Mouse (Mus musculus): ENCODE measurements around the gene Brinp2. TPM values are rescaled to one million over a fixed set of nuclear protein-coding genes. Genes with fewer than 3 reads are reported as not detected.

The Brinp2 gene
- polyA plus RNA-seq (2015; fragmentation: Nextera tagmentation; extraction: Ambion mirVana), result 0.29 and 0.34 TPM in 2 replicates

DNA sequence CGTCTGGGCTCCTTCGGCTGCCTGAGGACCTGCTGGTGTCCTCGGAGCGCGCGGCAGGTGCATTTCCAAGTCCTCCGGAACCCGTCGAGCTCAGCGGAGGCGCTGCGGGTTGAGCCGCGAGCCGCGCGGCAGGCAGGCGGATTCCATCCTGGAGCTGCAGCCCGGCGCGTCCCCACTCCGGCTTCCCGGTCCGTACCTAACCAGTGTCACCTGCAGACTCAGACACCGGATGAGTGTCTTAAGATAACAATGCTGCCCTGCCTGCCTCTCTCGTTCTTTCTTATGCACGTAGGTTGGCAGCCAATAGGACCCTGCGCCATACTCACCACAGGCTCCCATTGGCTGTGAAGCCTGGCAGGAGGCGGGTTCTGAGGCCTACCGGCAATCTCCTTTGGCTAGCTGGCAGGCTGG lies at the start of gene Brinp2:
Brinp2 (minus strand) TSS at position 276 of the 411 bp plus-strand sequence.
- Histone ChIP-seq H3K4me2 (replicated peaks) (peak within 1 kb of the TSS; percentile 82), H3K27me3 (peaks cover 78% of the 10 kb centered on the region), H3K27ac (no peak within 1 kb of the TSS), H3K9ac (peak within 1 kb of the TSS; percentile 13; the same call in 1 of the 2 replicates), H3K4me3 (peak within 1 kb of the TSS; percentile 55), H3K36me3 (no peaks in the 10 kb centered on the region), H3K4me1 (peaks cover 11% of the 10 kb centered on the region; the same call in 1 of the 2 replicates), H3K9me3 (no peaks in the 10 kb centered on the region)
- ATAC-seq (ENCODE audit: low FRiP score, low read depth), result peak; percentile 97
- 0% methylated on average over 30 of the region's 30 CpGs for WGBS

- H3K27ac ChIP-seq, result no peak overlapping the region
- no peak overlapping the region for H3K4me3 ChIP-seq
- no peaks in the 10 kb centered on the region for H3K9me3 ChIP-seq
- ATAC-seq (ENCODE audit: low FRiP score, low read depth), result no peak
- WGBS, result 72% methylated on average over 2 of the region's 2 CpGs
- H3K4me2 ChIP-seq (replicated peaks), result no peak overlapping the region
- H3K27me3 ChIP-seq, result no peaks in the 10 kb centered on the region; the same call in 1 of the 2 replicates
- H3K36me3 ChIP-seq, result no peaks in the 10 kb centered on the region
- no peak overlapping the region for H3K9ac ChIP-seq
- H3K4me1 ChIP-seq, result 0 out of 2 replicates have a peak, but pooled peaks cover 3% of the 10 kb centered on the region
Measured at GRCm38 (mm10) chr1:158400898-158401297, 44.8 kb upstream of the Brinp2 start.

- Histone ChIP-seq H3K4me3 (no peak overlapping the region), H3K36me3 (no peaks in the 10 kb centered on the region), H3K9me3 (no peaks in the 10 kb centered on the region), H3K27ac (no peak overlapping the region), H3K4me1 (no peaks in the 10 kb centered on the region), H3K4me2 (replicated peaks) (no peak overlapping the region), H3K27me3 (no peaks in the 10 kb centered on the region), H3K9ac (no peak overlapping the region)
- 87% methylated on average over 2 of the region's 2 CpGs for WGBS
- ATAC-seq (ENCODE audit: low FRiP score, low read depth), result no peak
Measured at GRCm38 (mm10) chr1:158397058-158397457, 40.9 kb upstream of the Brinp2 start.

DNA sequence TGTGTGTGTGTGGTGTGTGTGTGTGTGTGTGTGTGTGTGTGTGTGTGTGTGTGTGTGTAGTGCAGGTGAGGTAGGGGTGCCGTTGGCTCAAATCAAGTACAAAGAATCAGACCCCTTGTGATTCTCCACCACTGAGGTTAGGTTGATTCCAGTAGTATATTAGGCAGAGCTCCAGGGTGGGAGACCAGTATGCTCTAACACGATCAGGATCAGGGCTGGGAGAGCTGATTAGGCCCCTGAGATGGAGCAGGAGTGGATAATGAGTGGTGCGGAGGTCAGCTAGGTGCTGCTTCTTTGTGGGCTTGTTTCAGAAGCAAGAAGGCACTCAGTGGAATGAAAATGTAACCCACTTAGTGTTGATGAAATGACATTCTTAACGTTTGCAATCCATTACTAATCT lies 34.6 kb upstream of the Brinp2 start:
- H3K27ac ChIP-seq, result no peak overlapping the region
- WGBS, result 73% methylated on average over 4 of the region's 4 CpGs
- no peak overlapping the region for H3K4me3 ChIP-seq
- no peaks in the 10 kb centered on the region for H3K27me3 ChIP-seq
- H3K9me3 ChIP-seq, result no peaks in the 10 kb centered on the region
- no peak for ATAC-seq (ENCODE audit: low FRiP score, low read depth)
- no peaks in the 10 kb centered on the region for H3K36me3 ChIP-seq
- H3K4me1 ChIP-seq, result no peaks in the 10 kb centered on the region
- H3K4me2 ChIP-seq (replicated peaks), result no peak overlapping the region
- no peak overlapping the region for H3K9ac ChIP-seq

DNA sequence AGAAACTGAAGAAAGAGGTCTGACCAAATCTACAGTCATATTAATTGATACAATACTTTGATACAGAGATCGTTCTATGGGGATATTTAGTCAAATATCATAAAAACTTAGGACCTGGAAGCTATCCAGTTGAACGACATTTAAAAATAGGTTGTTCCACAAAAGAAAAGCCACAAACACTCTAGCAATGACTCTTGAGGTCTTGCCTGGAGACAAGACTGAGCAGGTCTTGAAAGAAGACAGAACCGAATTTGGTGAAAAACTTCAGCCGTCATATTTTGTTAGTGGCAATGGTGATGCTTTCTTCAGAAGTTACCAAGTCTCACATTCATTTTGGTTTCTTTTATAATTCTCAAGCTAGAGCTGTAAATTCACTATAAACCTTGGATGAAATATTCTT lies 32.9 kb upstream of the Brinp2 start:
- Histone ChIP-seq H3K27me3 (no peaks in the 10 kb centered on the region), H3K4me3 (no peak overlapping the region), H3K9ac (no peak overlapping the region), H3K4me1 (no peaks in the 10 kb centered on the region), H3K27ac (no peak overlapping the region), H3K4me2 (replicated peaks) (no peak overlapping the region), H3K36me3 (no peaks in the 10 kb centered on the region), H3K9me3 (no peaks in the 10 kb centered on the region)
- ATAC-seq (ENCODE audit: low FRiP score, low read depth), result no peak
- 85% methylated on average over 4 of the region's 4 CpGs for WGBS

GRCm38 (mm10) chr1:158386781-158387180 lies 30.7 kb upstream of the Brinp2 start:
- no peak overlapping the region for H3K27ac ChIP-seq
- WGBS, result 75% methylated on average over 3 of the region's 3 CpGs
- ATAC-seq (ENCODE audit: low FRiP score, low read depth), result no peak
- no peaks in the 10 kb centered on the region for H3K9me3 ChIP-seq
- H3K4me3 ChIP-seq, result no peak overlapping the region
- H3K4me2 ChIP-seq (replicated peaks), result no peak overlapping the region
- H3K27me3 ChIP-seq, result no peaks in the 10 kb centered on the region
- H3K4me1 ChIP-seq, result no peaks in the 10 kb centered on the region
- H3K36me3 ChIP-seq, result no peaks in the 10 kb centered on the region
- H3K9ac ChIP-seq, result no peak overlapping the region

DNA sequence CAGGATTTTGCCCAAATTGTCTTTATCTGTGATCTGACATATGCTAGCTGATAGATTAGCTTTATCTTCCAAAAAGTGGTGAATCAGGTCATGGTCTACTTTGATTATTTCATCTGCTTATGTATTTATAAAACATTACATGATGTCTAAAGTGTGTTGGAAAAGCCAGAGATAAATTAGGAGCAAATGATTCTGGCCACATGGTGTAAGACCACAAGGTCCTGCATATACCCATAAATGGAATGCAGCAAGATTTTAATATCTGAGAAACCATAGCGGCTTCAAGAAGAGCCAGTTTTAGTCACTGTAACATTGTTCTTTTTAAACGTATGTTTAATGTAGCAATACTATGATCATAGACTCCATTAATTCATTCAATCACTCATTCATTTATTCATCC lies 29.2 kb upstream of the Brinp2 start:
- no peaks in the 10 kb centered on the region for H3K36me3 ChIP-seq
- no peak overlapping the region for H3K4me3 ChIP-seq
- WGBS, result 94% methylated on average over 2 of the region's 2 CpGs
- H3K4me2 ChIP-seq (replicated peaks), result no peak overlapping the region
- no peaks in the 10 kb centered on the region for H3K27me3 ChIP-seq
- no peaks in the 10 kb centered on the region for H3K4me1 ChIP-seq
- no peak overlapping the region for H3K9ac ChIP-seq
- no peak for ATAC-seq (ENCODE audit: low FRiP score, low read depth)
- no peak overlapping the region for H3K27ac ChIP-seq
- no peaks in the 10 kb centered on the region for H3K9me3 ChIP-seq

DNA sequence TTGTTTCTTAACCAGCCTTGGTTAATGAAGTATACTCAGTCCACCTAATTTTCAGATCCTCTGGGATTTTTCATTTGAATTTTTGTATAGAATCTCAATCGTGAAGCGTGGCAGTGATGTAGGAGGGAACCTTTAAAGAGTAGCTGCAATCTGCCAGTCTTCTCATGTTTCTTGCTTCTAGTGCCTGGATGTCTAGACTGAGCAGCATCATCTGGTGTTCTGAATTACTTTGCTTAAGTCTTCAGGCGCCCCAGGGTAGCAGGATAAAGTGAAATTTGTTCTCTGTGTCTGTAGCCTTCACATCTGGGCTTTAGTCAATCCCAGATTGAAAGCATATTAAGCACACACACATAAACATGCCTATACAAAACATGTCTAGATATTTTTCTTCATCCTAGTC lies 27.1 kb upstream of the Brinp2 start:
- WGBS, result 68% methylated on average over 3 of the region's 3 CpGs

DNA sequence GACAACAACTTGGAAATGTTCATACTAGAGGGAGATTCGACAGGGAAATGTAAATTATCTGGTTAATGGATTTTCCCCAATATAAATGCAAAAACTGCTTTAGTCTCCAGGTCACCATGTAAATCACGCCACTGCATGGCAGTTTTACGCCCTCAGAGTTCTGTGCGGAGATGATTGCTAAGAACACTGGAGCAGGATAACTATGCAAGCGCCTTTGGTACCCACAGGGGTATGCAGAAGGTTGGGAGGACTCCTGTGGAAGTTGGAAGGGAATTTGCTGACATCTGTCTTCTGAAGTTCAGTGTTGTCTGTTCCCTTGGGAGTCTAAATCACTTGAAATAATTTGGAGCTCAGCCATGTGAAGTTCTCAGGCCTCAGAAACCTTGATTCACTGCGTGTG lies 26.2 kb upstream of the Brinp2 start:
- Histone ChIP-seq H3K9ac (no peak overlapping the region), H3K27me3 (no peaks in the 10 kb centered on the region), H3K36me3 (no peaks in the 10 kb centered on the region), H3K4me2 (replicated peaks) (no peak overlapping the region), H3K4me3 (no peak overlapping the region), H3K27ac (no peak overlapping the region), H3K4me1 (no peaks in the 10 kb centered on the region), H3K9me3 (no peaks in the 10 kb centered on the region)
- WGBS, result 59% methylated on average over 6 of the region's 6 CpGs
- no peak for ATAC-seq (ENCODE audit: low FRiP score, low read depth)

More for the DNA sequence above, 27.1 kb upstream of the Brinp2 start:
- ATAC-seq (ENCODE audit: low FRiP score, low read depth), result no peak
- Histone ChIP-seq H3K9me3 (no peaks in the 10 kb centered on the region), H3K27ac (no peak overlapping the region), H3K4me1 (no peaks in the 10 kb centered on the region), H3K9ac (no peak overlapping the region), H3K4me2 (replicated peaks) (no peak overlapping the region), H3K4me3 (no peak overlapping the region), H3K27me3 (no peaks in the 10 kb centered on the region), H3K36me3 (no peaks in the 10 kb centered on the region)

DNA sequence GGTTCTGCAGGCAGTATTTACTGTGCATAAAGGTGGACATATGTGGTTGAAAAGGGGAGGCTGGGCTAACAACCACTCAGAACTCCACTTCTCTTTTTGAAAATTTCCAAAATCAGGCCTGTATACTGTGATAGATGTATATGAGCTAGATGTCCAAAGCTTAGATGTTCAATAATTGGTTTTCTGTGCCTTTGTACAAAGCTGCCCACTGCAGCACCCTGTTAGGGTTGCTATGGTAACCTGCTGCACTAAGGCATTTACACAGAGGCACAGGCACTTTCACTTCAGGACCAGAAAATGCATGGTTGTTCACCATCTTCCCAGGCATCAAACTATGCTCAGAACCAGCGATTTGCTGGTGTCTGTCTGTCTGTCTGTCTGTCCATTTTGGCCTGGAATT lies 8.3 kb upstream of the Brinp2 start:
- WGBS, result 76% methylated on average over 1 of the region's 1 CpGs
- Histone ChIP-seq H3K9me3 (no peaks in the 10 kb centered on the region), H3K9ac (no peak overlapping the region), H3K4me2 (replicated peaks) (no peak overlapping the region), H3K4me1 (peaks cover 20% of the 10 kb centered on the region; the same call in 1 of the 2 replicates), H3K36me3 (no peaks in the 10 kb centered on the region), H3K27me3 (peaks cover 29% of the 10 kb centered on the region), H3K4me3 (no peak overlapping the region), H3K27ac (no peak overlapping the region)
- no peak for ATAC-seq (ENCODE audit: low FRiP score, low read depth)

GRCm38 (mm10) chr1:158362292-158363101 lies 6.4 kb upstream of the Brinp2 start:
- no peaks in the 10 kb centered on the region for H3K9me3 ChIP-seq
- H3K4me3 ChIP-seq, result peak overlapping the region; percentile 57
- H3K9ac ChIP-seq, result peak overlapping the region; percentile 70
- peaks cover 44% of the 10 kb centered on the region for H3K27me3 ChIP-seq
- peak overlapping the region; percentile 79 for H3K4me2 ChIP-seq (replicated peaks)
- under 1% methylated on average over 30 of the region's 37 CpGs for WGBS
- peak; percentile 67 for ATAC-seq (ENCODE audit: low FRiP score, low read depth)
- H3K27ac ChIP-seq, result no peak overlapping the region
- H3K4me1 ChIP-seq, result peaks cover 20% of the 10 kb centered on the region; the same call in 1 of the 2 replicates
- no peaks in the 10 kb centered on the region for H3K36me3 ChIP-seq

- Histone ChIP-seq H3K27ac (no peak within 1 kb of the TSS), H3K36me3 (no peaks in the 10 kb centered on the region), H3K4me2 (replicated peaks) (peak within 1 kb of the TSS; percentile 79), H3K9me3 (no peaks in the 10 kb centered on the region), H3K4me3 (peak within 1 kb of the TSS; percentile 57), H3K4me1 (peaks cover 20% of the 10 kb centered on the region; the same call in 1 of the 2 replicates), H3K9ac (peak within 1 kb of the TSS; percentile 70), H3K27me3 (peaks cover 49% of the 10 kb centered on the region)
- ATAC-seq (ENCODE audit: low FRiP score, low read depth), result no peak
- 2% methylated on average over 2 of the region's 2 CpGs for WGBS
Measured at GRCm38 (mm10) chr1:158361964-158362291, 5.8 kb upstream of the Brinp2 start, which contains the start of gene Astn1. Astn1 (plus strand) TSS chr1:158362273.

Measured in limb, embryonic 13.5 days (tissue).